Mouse (Mus musculus) stomach, postnatal 0 days (tissue): ENCODE measurements around the gene Timmdc1.

Source experiments
- CTCF ChIP-seq: IDR thresholded peaks from 2 replicates; pipeline ENCODE4 v1.5.1; 2016; ENCODE audit warnings: antibody characterized with exemption, low read depth, mild to moderate bottlenecking, moderate library complexity
- EP300 ChIP-seq: optimal IDR thresholded peaks from 2 replicates; pipeline ENCODE3; 2016; ENCODE audit warnings: antibody characterized with exemption

- TF ChIP-seq CTCF (no peak), EP300 (no peak)
Observed at GRCm38 (mm10) chr16:38461749-38462148, 60.7 kb downstream of the Timmdc1 start.
